Mouse (Mus musculus) adipocyte (in vitro differentiated cells): ENCODE results near the gene Hamp2.

Source experiments
- DNase-seq: peaks from one replicate; pipeline ENCODE4 v3.0.0-alpha.2; 2016; ENCODE audit warnings: low spot score

The Hamp2 gene

GRCm38 (mm10) chr7:30891746-30892145 is 32.7 kb downstream of the Hamp2 start:
- no peak for DNase-seq

DNA sequence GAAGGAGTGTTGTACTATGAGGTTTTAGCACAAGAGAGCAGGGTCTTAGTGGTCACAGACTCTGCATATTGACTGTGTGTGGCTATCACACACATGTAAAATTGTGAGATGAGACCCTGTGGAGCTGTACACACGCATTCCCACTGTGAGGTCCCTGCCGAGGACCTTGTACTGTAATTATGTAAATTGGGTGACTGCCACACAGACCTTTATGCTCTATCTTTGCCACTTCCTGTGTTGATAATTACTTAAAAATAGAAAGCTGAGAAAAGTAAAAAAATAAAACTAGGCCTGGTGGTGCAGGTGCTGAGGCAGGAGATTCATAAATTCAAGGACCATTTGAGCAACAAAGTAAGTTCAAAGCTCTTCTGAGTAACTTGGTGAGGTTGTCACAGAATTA is 33.8 kb downstream of the Hamp2 start:
- DNase-seq: no peak

GRCm38 (mm10) chr7:30888786-30889185 is 35.7 kb downstream of the Hamp2 start:
- no peak for DNase-seq

DNA sequence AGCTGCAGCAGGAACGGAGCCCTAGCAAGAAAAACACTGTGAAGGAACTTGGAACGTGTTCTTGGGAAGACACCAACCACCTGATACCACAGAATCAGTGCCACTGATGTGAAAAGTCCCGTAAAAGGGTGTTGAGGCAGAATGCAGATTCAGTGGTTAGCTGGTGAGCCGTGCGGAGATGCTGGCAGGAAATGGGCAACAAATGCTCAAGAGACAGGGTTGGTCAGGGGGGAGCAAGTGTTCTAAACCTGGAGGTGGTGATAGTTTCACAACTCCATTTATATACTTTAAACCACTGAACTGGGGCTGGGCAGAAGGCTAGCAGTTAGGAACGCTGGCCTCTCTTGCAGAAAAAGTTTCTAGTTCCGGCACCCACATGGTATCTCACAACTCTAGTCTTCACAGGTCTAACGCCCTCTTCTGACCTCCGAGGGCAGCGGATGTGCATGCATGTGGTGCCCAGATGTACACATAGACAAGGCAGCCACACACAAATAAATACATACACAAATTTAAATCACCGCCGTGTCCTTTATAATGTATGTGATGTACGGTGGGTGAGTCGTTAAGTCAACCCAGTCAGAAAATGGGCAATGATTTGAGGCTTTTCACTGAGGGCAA is 36.8 kb downstream of the Hamp2 start:
- no peak for DNase-seq

DNA sequence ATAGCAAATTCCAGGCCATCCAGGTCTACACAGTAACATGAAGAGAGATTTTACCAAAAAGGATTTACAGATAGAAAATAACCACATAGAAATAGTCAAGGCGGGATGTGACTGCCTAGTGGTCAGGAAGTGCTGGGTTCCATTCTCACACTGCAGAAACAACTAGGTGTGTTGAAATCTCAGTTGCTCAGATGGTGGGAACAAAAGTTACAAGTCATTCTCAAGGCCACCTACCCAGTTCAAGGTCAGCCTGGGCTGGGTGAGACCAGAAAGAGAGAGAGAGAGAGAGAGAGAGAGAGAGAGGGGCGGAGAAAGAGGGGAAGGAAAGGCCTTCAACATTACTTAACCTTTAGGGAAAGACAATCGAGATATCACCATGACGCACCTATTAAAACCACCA is 37.6 kb downstream of the Hamp2 start:
- no peak for DNase-seq

- no peak for DNase-seq
Measured at GRCm38 (mm10) chr7:30884047-30884446, 40.4 kb downstream of the Hamp2 start.

DNA sequence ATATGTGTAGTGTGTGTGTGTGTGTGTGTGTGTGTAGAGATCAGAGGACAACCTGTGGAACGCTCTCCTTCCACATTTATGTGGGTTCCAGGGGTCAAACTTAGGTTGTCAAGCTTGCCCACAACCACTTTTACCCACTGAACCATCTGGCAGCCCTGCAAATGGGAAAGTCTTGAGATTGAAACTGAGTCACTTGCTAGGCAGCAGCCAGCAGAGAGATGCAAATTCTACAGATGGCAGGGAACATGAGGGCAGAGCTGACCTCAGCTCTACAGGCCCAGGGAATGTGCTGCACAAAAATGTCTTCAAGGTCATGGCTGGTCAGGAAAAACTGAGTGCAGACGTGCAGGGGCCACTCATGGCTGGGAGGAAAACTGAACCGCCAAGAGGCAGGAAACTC is 43.1 kb downstream of the Hamp2 start:
- no peak for DNase-seq

GRCm38 (mm10) chr7:30880176-30880575 is 44.3 kb downstream of the Hamp2 start, which contains the start of gene Cd22:
Cd22 (minus strand) TSS chr7:30880342.
- no peak for DNase-seq

DNA sequence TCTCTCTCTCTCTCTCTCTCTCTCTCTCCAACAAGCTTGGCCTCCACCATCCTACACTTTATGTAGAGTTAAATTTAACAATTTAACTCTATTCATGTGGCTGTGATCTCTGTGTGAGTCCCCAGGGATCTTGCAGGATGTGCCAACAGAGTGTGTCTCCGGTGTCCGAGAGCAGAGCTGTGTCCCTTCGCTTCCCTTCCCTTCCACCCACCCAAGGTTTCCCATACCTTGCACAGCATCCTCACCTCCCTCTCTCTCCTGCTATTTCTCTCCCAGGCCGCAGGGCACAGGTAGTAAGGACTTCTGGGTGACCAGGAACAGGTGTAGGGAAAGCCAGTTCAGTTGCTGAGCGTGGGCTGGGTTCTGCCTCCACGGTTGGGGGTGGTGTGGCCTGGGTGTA is 45.5 kb downstream of the Hamp2 start:
- DNase-seq: no peak

DNA sequence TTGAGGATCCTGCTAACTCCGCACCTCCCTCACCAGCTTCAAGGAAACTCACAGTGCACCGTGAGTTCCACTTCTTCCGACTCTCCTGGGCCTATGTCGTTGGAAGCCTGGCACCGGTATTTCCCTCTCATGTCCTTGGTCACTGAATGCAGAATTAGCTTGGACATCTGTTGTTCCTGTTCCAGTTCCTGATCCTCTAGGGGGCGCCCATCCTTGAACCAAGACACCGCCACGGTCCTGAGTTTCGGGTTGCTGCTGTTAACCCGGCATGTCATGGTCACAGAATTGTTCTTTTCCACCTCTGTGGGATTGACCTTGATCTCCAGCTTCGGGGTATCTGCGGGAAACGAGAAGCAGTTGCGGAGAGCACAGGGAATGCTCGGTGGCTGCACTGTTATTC is 51.4 kb downstream of the Hamp2 start:
- peak; percentile 30 for DNase-seq
